25 mouse cellular contexts compared by ENCODE assay signal in the genomic region with DNA sequence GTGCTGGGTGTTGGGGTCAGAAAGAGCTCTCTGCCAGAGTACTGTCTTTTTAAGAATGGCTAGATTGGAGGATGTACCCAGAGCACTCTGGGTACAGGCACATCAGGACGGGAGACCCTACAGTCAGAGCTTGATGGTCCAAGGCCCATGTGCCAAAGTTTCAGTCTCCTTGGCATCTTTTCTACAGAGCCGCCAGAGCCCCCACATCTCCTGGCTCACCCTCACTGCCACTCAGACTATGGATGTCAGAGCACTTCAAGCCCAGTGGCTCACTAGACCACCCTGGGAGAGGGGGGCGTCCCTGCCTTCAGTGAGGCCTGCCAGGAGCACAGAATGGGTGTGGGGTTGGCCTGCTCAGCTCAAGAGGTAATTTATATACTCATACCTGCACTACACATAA. TPM values are rescaled to one million over a fixed set of nuclear protein-coding genes. Genes with fewer than 3 reads are reported as not detected.
DNase-seq lines count a peak whose midpoint lies in the region; ATAC-seq and TF ChIP-seq lines count a peak whose summit lies in the region.
"Had no signal": no experiment of that assay in that cellular context is flagged by ENCODE, and none has a peak within 500 bp of the region (broad histone marks: within the 10 kb centered on the region; RNA-seq: fewer than 3 reads in every experiment).

No protein-coding gene starts in this region.

- H3K36me3 ChIP-seq in stomach, embryonic 16.5 days (ENCODE audit: control insufficient read depth, insufficient read depth, low read length) = no peaks in the 10 kb centered on the region
- no peaks in the 10 kb centered on the region for H3K36me3 ChIP-seq in stomach, postnatal 0 days (ENCODE audit: control insufficient read depth, insufficient read depth, low read length)
- H3K36me3 ChIP-seq: embryonic facial prominence, embryonic 13.5 days; embryonic facial prominence, embryonic 15.5 days; G1E had no signal

- no peak for TF ChIP-seq EP300 in stomach, postnatal 0 days (optimal IDR thresholded peaks at IDR 0.05)

- peak; percentile 21 for DNase-seq in cerebellum, adult 9-11 months
- no peak for DNase-seq in cerebellum, adult 11-12 months
- peak; percentile 46 for DNase-seq in left cerebral cortex, postnatal 4 days
- DNase-seq in left cerebral cortex, adult 8-10 months (ENCODE audit: low spot score in 2 of 2) = no peak
- no peak for DNase-seq in stomach, postnatal 0 days (ENCODE audit: low spot score)
- DNase-seq: adrenal gland, adult 8-10 months; adrenal gland, postnatal 14 days; adrenal gland, postnatal 36 days; B cell, adult 2 months; cerebellum, adult 11 months; cerebellum, adult 9-10 months; embryo, embryonic 11 days had no signal

- H3K4me3 ChIP-seq in stomach, embryonic 16.5 days (replicated peaks; ENCODE audit: low read length) = no peak overlapping the region
- H3K4me3 ChIP-seq in stomach, postnatal 0 days (ENCODE audit: low read depth, low read length) = no peak overlapping the region
- H3K4me3 ChIP-seq: embryonic facial prominence, embryonic 13.5 days; embryonic facial prominence, embryonic 15.5 days; erythroblast, embryonic 14.5 days; forebrain, embryonic 10.5 days; forebrain, embryonic 12.5 days had no signal

- no peaks in the 10 kb centered on the region for H3K9me3 ChIP-seq in stomach, embryonic 16.5 days (replicated peaks; ENCODE audit: control insufficient read depth, low read length)
- no peaks in the 10 kb centered on the region for H3K9me3 ChIP-seq in stomach, postnatal 0 days (ENCODE audit: control insufficient read depth, low read length)
- H3K9me3 ChIP-seq: embryonic facial prominence, embryonic 13.5 days; embryonic facial prominence, embryonic 15.5 days; forebrain, embryonic 12.5 days had no signal

- H3K27me3 ChIP-seq in stomach, embryonic 16.5 days (ENCODE audit: control insufficient read depth, insufficient read depth, low read length) = no peaks in the 10 kb centered on the region
- H3K27me3 ChIP-seq in stomach, postnatal 0 days (ENCODE audit: control insufficient read depth, insufficient read depth, low read length) = no peaks in the 10 kb centered on the region
- H3K27me3 ChIP-seq: CH12.LX; embryonic facial prominence, embryonic 13.5 days; embryonic facial prominence, embryonic 15.5 days; forebrain, embryonic 12.5 days; Patski had no signal

- intact Hi-C loops in left cerebral cortex, postnatal 4 days (cut with DNase I) = no loop called here

- H3K4me2 ChIP-seq in stomach, embryonic 16.5 days (ENCODE audit: low read depth, low read length) = no peak overlapping the region
- no peak overlapping the region for H3K4me2 ChIP-seq in stomach, postnatal 0 days (replicated peaks; ENCODE audit: low read depth)
- H3K4me2 ChIP-seq: embryonic facial prominence, embryonic 13.5 days; embryonic facial prominence, embryonic 15.5 days; forebrain, embryonic 12.5 days had no signal

- H3K4me1 ChIP-seq in stomach, embryonic 16.5 days (ENCODE audit: control insufficient read depth, insufficient read depth, low read length) = no peaks in the 10 kb centered on the region
- no peaks in the 10 kb centered on the region for H3K4me1 ChIP-seq in stomach, postnatal 0 days (replicated peaks; ENCODE audit: control insufficient read depth, insufficient read depth)
- H3K4me1 ChIP-seq: embryonic facial prominence, embryonic 13.5 days; embryonic facial prominence, embryonic 15.5 days had no signal

- 0 out of 2 replicates have a peak, but pooled peaks have one; percentile 17 for ATAC-seq in stomach, embryonic 16.5 days (ENCODE audit: insufficient read depth, low FRiP score)
- ATAC-seq in stomach, postnatal 0 days (ENCODE audit: low FRiP score, low TSS enrichment) = no peak
- ATAC-seq: activated CD4-positive, CD25-positive, alpha-beta regulatory T cell, adult 4 months; CD4-positive, CD25-positive, alpha-beta regulatory T cell, adult 4 months; forebrain, embryonic 14.5 days; forebrain, embryonic 16.5 days; Patski had no signal

- no peak overlapping the region for H3K27ac ChIP-seq in stomach, embryonic 16.5 days (ENCODE audit: low read length)
- no peak overlapping the region for H3K27ac ChIP-seq in stomach, postnatal 0 days (replicated peaks)
- H3K27ac ChIP-seq: embryonic facial prominence, embryonic 13.5 days; embryonic facial prominence, embryonic 15.5 days; forebrain, embryonic 10.5 days; forebrain, embryonic 12.5 days had no signal

- H3K9ac ChIP-seq in stomach, embryonic 16.5 days (ENCODE audit: low read length) = no peak overlapping the region
- H3K9ac ChIP-seq in stomach, postnatal 0 days (ENCODE audit: low read length) = no peak overlapping the region
- H3K9ac ChIP-seq: embryonic facial prominence, embryonic 13.5 days; embryonic facial prominence, embryonic 15.5 days; forebrain, embryonic 12.5 days had no signal

- WGBS in stomach, embryonic 16.5 days = 66% methylated on average over 3 of the region's 3 CpGs
- 75% methylated on average over 3 of the region's 3 CpGs for WGBS in stomach, postnatal 0 days

- TF ChIP-seq CTCF in stomach, postnatal 0 days (IDR thresholded peaks at IDR 0.05; ENCODE audit: low read depth) = no peak

RNA-seq across cellular contexts. Expression of a gene that starts 38.3 kb away (rescaled TPM):
- 10 to 100 TPM in 1 of 2 experiments, 1 to 10 TPM in 1; 9.3 to 13.1 TPM for total RNA-seq in left cerebral cortex, postnatal 4 days (2021)
- 10 to 100 TPM; 10.6 to 17.9 (median 14.5) TPM for total RNA-seq in left cerebral cortex, adult 8-10 months (2022)
- 0.34 and 0.60 TPM in 2 replicates for polyA plus RNA-seq in stomach, embryonic 16.5 days (2015; fragmentation: Nextera tagmentation; extraction: Ambion mirVana)
- polyA plus RNA-seq in stomach, postnatal 0 days (2015; fragmentation: Nextera tagmentation; extraction: Ambion mirVana) = 0.12 and 0.16 TPM in 2 replicates
- polyA plus RNA-seq: G1E had no signal

Comparison
In these comparisons a context has a peak if more than half of its experiments do, and no peak if none do; other contexts are left out.
1. DNase-seq: peak in cerebellum, adult 9-11 months (single experiment) and left cerebral cortex, postnatal 4 days (single experiment); none in cerebellum, adult 11-12 months (single experiment), left cerebral cortex, adult 8-10 months (0 of 2) and stomach, postnatal 0 days (single experiment).